Mouse (Mus musculus) thymus, adult 2 months (tissue): ENCODE data around the gene Pip5k1a.

Experiments
- CTCF ChIP-seq: fragments of 200-500 bp; IDR thresholded peaks from 2 replicates; pipeline ENCODE4 v1.5.1; 2012; ENCODE audit warnings: mild to moderate bottlenecking, control low read depth, low read length, moderate library complexity, borderline replicate concordance; ENCODE audit not compliant: control insufficient read depth, poor library complexity, insufficient read depth; ENCODE audit errors: extremely low read depth
- POLR2A ChIP-seq: fragments of 200-500 bp; IDR thresholded peaks from 2 replicates; pipeline ENCODE4 v1.6.1; 2012; ENCODE audit warnings: mild to moderate bottlenecking, low read length, control low read depth, moderate library complexity; ENCODE audit not compliant: control insufficient read depth, poor library complexity, insufficient read depth; ENCODE audit errors: extremely low read depth

DNA sequence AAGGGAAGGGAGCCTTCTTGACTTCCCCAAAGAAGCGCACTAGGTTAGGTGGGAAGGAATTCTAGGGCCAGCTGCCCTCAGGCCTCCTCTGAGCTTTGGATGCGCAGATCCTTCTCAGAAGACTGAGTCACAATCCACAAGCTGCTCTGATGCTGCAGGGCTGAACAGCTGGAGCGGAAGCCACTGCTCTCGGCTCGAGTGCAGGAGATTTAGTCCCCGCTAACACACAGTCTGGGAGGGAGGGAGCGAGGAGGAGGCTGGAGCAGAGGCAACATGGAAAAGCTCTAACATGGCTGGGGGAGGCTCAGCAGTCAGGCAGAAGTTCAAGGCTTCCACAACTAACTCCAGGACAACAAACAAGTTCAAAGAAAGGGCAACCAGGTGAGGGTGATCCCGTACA is 48.7 kb downstream of the Pip5k1a start:
- TF ChIP-seq CTCF (no peak), POLR2A (no peak)
